Mouse (Mus musculus): Measurements from ENCODE around the gene Rag2. TPM values are rescaled to one million over a fixed set of nuclear protein-coding genes. Genes with fewer than 3 reads are reported as not detected.

Gene Rag2
- not detected in 2 replicates for polyA plus RNA-seq (2012; rRNA removed)

GRCm38 (mm10) chr2:101624526-101624925 is at the start of gene Rag2:
Rag2 (plus strand) TSS chr2:101624718.
- no peak within 1 kb of the TSS for H3K4me3 ChIP-seq (ENCODE audit: insufficient read depth, low read length)
- TF ChIP-seq POLR2A (IDR thresholded peaks at IDR 0.05; ENCODE audit: extremely low read depth, insufficient read depth, low read length) = no peak
- TF ChIP-seq CTCF (IDR thresholded peaks at IDR 0.05; ENCODE audit: extremely low read depth, insufficient read depth, low read length) = no peak
- no peak within 1 kb of the TSS for H3K27ac ChIP-seq (ENCODE audit: insufficient read depth, low read length)
- H3K4me1 ChIP-seq (ENCODE audit: control insufficient read depth, insufficient read depth, low read length) = peaks cover 1% of the 10 kb centered on the region

GRCm38 (mm10) chr2:101577243-101577642 is 47.3 kb upstream of the Rag2 start:
- no peak overlapping the region for H3K4me3 ChIP-seq (ENCODE audit: insufficient read depth, low read length)
- H3K27ac ChIP-seq (ENCODE audit: insufficient read depth, low read length) = no peak overlapping the region
- TF ChIP-seq POLR2A (IDR thresholded peaks at IDR 0.05; ENCODE audit: extremely low read depth, insufficient read depth, low read length) = no peak
- no peak for TF ChIP-seq CTCF (IDR thresholded peaks at IDR 0.05; ENCODE audit: extremely low read depth, insufficient read depth, low read length)
- H3K4me1 ChIP-seq (ENCODE audit: control insufficient read depth, insufficient read depth, low read length) = no peaks in the 10 kb centered on the region

DNA sequence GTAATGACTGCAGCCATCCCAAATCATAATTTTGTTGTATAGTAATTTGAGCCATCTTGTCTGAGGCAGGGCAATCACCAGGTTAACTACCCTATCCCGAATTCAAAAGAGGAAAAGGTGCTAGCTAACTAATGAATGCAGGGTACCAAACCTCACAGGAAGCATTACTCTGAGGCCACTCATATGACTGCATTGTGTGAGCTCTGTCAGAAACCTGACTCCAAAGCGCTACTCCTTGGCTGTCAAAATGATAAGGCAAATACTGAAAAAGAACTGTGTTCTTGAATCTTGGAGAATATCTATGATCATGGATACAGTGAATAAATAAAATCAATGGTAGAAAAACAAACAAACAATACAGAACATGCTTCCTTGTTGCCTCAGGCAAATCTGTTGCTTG is 44.5 kb upstream of the Rag2 start:
- TF ChIP-seq CTCF (IDR thresholded peaks at IDR 0.05; ENCODE audit: extremely low read depth, insufficient read depth, low read length) (no peak), POLR2A (IDR thresholded peaks at IDR 0.05; ENCODE audit: extremely low read depth, insufficient read depth, low read length) (no peak)
- no peaks in the 10 kb centered on the region for H3K4me1 ChIP-seq (ENCODE audit: control insufficient read depth, insufficient read depth, low read length)
- H3K4me3 ChIP-seq (ENCODE audit: insufficient read depth, low read length) = no peak overlapping the region
- H3K27ac ChIP-seq (ENCODE audit: insufficient read depth, low read length) = no peak overlapping the region

GRCm38 (mm10) chr2:101580428-101580827 is 44.1 kb upstream of the Rag2 start:
- Histone ChIP-seq H3K27ac (ENCODE audit: insufficient read depth, low read length) (no peak overlapping the region), H3K4me1 (ENCODE audit: control insufficient read depth, insufficient read depth, low read length) (no peaks in the 10 kb centered on the region), H3K4me3 (ENCODE audit: insufficient read depth, low read length) (no peak overlapping the region)
- TF ChIP-seq CTCF (IDR thresholded peaks at IDR 0.05; ENCODE audit: extremely low read depth, insufficient read depth, low read length) (no peak), POLR2A (IDR thresholded peaks at IDR 0.05; ENCODE audit: extremely low read depth, insufficient read depth, low read length) (no peak)

GRCm38 (mm10) chr2:101580977-101581376 is 43.5 kb upstream of the Rag2 start:
- no peak overlapping the region for H3K27ac ChIP-seq (ENCODE audit: insufficient read depth, low read length)
- H3K4me3 ChIP-seq (ENCODE audit: insufficient read depth, low read length) = no peak overlapping the region
- no peaks in the 10 kb centered on the region for H3K4me1 ChIP-seq (ENCODE audit: control insufficient read depth, insufficient read depth, low read length)
- TF ChIP-seq POLR2A (IDR thresholded peaks at IDR 0.05; ENCODE audit: extremely low read depth, insufficient read depth, low read length) = no peak
- TF ChIP-seq CTCF (IDR thresholded peaks at IDR 0.05; ENCODE audit: extremely low read depth, insufficient read depth, low read length) = no peak

- no peaks in the 10 kb centered on the region for H3K4me1 ChIP-seq (ENCODE audit: control insufficient read depth, insufficient read depth, low read length)
- no peak for TF ChIP-seq POLR2A (IDR thresholded peaks at IDR 0.05; ENCODE audit: extremely low read depth, insufficient read depth, low read length)
- no peak for TF ChIP-seq CTCF (IDR thresholded peaks at IDR 0.05; ENCODE audit: extremely low read depth, insufficient read depth, low read length)
- H3K27ac ChIP-seq (ENCODE audit: insufficient read depth, low read length) = no peak overlapping the region
- no peak overlapping the region for H3K4me3 ChIP-seq (ENCODE audit: insufficient read depth, low read length)
Measured at GRCm38 (mm10) chr2:101581418-101581817, 43.1 kb upstream of the Rag2 start.

DNA sequence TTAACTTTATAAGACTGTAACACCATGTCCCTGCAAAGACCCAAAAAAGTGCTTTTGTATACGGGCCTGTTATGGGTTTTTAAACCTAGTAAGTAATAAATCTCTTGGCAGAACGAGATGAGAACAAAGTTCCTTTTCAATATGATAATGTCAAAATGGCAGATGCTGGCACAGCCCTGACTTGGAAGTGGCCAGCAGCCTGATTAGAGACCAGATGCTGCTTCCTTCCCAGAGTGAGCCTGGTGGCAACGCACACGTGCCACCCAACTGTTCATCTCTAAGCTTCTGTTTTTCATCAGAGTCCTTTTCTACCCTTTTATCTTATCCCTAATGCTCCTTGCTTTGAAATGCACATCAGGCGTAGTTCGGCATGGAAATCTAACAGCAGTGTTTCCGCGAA is 33.2 kb upstream of the Rag2 start:
- H3K4me3 ChIP-seq (ENCODE audit: insufficient read depth, low read length) = no peak overlapping the region
- H3K27ac ChIP-seq (ENCODE audit: insufficient read depth, low read length) = no peak overlapping the region
- TF ChIP-seq CTCF (IDR thresholded peaks at IDR 0.05; ENCODE audit: extremely low read depth, insufficient read depth, low read length) = no peak
- TF ChIP-seq POLR2A (IDR thresholded peaks at IDR 0.05; ENCODE audit: extremely low read depth, insufficient read depth, low read length) = no peak
- H3K4me1 ChIP-seq (ENCODE audit: control insufficient read depth, insufficient read depth, low read length) = no peaks in the 10 kb centered on the region

DNA sequence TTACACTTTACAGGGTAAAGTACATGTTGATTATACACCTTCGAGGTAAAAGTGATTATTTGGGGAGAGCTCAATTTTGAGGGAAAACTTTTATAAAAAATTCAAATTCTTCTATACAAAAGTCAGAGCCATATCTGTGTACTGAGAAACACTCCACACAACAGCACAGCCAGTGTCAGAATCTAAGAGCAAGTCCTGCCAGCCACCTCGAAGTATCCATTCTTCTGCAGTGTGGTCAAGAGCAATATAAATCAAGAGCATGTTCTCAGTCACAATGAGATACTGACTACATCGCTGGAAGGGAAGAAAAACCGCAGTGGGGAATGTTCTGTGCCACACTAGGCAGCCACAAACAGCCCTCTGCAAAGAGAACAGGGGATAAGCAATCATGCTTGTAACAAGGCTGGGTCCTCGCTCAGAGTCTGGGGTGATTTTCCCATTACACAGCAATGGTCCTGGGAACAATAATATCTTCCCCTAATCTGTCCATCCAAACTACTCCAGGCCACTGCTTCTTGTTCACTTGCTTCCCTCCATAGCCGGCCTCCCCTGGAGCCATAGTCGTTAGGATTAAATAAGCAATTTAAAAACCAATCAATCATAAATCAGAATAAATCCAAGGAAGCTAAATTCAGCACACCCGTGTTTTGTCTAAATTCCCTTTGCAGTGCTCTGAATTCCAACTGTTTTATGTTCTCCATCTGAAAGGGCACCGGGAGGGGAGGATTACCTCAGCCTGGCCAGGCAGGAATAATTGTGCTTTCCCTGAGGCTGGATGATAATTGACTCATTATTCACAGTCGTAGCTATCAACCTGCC is 32.3 kb upstream of the Rag2 start:
- H3K27ac ChIP-seq (ENCODE audit: insufficient read depth, low read length) = no peak overlapping the region
- H3K4me1 ChIP-seq (ENCODE audit: control insufficient read depth, insufficient read depth, low read length) = no peaks in the 10 kb centered on the region
- TF ChIP-seq CTCF (IDR thresholded peaks at IDR 0.05; ENCODE audit: extremely low read depth, insufficient read depth, low read length) (no peak), POLR2A (IDR thresholded peaks at IDR 0.05; ENCODE audit: extremely low read depth, insufficient read depth, low read length) (no peak)

DNA sequence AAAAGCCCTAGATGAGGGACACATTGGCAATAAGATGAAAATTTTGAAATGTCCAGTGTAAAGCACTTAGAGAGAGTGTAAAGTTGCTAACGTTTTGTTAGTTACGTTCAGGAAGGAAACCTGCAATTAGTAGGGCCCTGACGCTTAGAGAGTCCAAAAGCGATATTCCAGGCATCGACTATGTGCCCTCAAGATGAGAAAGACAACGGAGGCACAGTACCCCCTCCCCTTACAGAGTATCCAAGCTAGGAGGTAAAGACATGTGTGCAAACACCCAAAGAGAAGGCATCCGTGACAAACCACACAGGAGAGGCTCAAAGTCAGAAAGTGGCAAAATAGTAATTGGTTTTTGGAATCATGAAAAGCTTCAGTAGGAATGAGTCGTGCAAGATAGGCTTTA is 31.6 kb upstream of the Rag2 start:
- no peaks in the 10 kb centered on the region; the same call in 1 of the 2 replicates for H3K4me1 ChIP-seq (ENCODE audit: control insufficient read depth, insufficient read depth, low read length)
- TF ChIP-seq POLR2A (IDR thresholded peaks at IDR 0.05; ENCODE audit: extremely low read depth, insufficient read depth, low read length) (no peak), CTCF (IDR thresholded peaks at IDR 0.05; ENCODE audit: extremely low read depth, insufficient read depth, low read length) (no peak)
- H3K4me3 ChIP-seq (ENCODE audit: insufficient read depth, low read length) = no peak overlapping the region
- H3K27ac ChIP-seq (ENCODE audit: insufficient read depth, low read length) = no peak overlapping the region

More for the DNA sequence above, 32.3 kb upstream of the Rag2 start:
- no peak overlapping the region for H3K4me3 ChIP-seq (ENCODE audit: insufficient read depth, low read length)

- no peak overlapping the region for H3K4me3 ChIP-seq (ENCODE audit: insufficient read depth, low read length)
- TF ChIP-seq CTCF (IDR thresholded peaks at IDR 0.05; ENCODE audit: extremely low read depth, insufficient read depth, low read length) (no peak), POLR2A (IDR thresholded peaks at IDR 0.05; ENCODE audit: extremely low read depth, insufficient read depth, low read length) (no peak)
- H3K27ac ChIP-seq (ENCODE audit: insufficient read depth, low read length) = no peak overlapping the region
- H3K4me1 ChIP-seq (ENCODE audit: control insufficient read depth, insufficient read depth, low read length) = peaks cover 4% of the 10 kb centered on the region; the same call in 1 of the 2 replicates
Measured at GRCm38 (mm10) chr2:101594681-101595080, 29.8 kb upstream of the Rag2 start.

Measured in cortical plate, adult 2 months (tissue).